Mouse (Mus musculus) testis, postnatal 10 days (tissue): ENCODE results near the gene Pnmt.
A peak's percentile ranks its signal among the peaks of the same experiment; 100 is the strongest.
"Not testable (repeated sequence)": the region's sequence is repeated elsewhere in the genome, so short reads cannot be mapped to it uniquely, and the experiment has no call there.

ENCODE experiments used
- DNase-seq: peaks from one replicate; pipeline ENCODE4 v3.0.0; 2021; ENCODE audit warnings: low spot score

Pnmt gene

GRCm38 (mm10) chr11:98357396-98358160, 28.7 kb upstream of the Pnmt start:
- DNase-seq, result no peak

DNA sequence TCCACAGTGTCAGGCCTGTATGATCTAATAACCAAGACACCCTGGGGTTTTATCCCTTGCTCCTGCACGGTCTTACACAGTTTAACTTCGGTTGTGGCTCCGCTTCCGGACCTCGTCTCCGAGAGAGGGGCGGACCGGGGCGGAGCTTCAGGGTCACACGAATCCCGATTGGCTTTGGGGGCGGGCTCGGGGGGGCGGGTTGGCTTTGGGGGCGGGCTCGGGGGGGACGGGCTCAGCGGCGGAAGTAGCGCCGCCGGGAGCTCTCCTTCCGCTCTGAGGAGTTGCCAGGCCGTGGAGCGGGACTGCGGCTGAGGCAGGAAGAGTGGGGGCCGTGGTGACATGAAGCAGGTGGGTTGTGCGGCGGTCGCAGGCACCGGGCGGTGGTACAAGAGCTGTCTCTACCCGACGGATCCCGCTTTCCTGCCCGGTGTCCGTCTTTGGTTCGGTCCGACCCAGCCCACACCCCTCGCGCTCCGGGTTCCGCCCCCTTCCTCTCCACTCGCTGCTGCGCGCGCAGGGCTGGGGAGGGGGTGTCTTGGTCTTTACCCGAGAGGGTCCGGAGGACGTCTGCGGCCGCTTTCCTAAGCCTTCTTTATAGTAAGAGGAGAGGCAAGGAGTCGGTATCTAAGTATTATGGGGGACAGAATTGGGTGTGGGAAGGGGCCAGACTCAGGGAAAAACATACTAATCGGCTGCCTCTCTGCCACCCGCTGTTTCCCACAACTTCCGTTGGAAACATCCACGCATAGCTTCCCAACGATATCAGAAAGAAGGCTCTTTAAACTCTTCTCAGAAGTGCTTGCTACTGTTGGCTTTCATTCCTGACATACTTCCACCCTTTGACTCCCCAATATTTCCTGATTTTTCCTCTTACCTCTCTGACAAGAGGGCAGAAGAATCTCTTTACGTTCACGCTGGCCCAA, 27.8 kb upstream of the Pnmt start, which contains the start of gene Stard3:
TSS of gene Stard3 (plus strand) at position 208 of the 923 bp plus-strand sequence.
- peak; percentile 96 for DNase-seq

DNA sequence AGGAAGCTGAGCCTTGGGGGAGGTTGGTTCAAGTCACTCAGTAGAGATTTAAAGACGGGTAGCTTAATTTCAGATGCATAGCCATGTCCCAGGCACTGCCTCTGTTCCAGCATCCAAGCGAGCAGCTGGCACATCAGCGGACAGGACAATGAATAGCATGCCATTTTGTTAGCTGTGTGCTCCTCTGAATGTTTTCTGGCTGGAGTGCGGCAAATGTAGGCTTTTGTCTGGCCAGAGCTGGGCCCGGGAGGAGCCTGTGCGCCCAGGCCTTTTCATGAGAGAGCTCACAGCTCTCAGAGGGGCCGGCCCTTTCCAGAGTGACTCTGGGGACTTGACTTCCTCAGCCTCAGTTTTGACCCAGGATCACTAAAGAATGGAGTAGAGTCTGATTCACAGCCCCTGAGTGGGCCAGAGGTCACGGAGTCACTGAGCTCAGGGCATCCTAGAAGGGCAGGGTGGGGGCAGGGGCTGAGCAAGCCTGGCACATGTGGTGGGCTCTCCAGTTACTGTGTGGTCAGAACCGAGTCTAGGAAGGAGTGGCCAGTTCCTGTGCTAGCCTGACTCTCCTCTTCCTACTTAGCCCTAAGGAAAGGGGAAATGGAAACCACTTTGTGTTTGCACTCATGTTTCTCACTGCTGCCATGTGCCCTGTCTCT, 25.3 kb upstream of the Pnmt start:
- DNase-seq, result no peak

- no peak for DNase-seq
Observed at GRCm38 (mm10) chr11:98363817-98364216, 22.4 kb upstream of the Pnmt start.

GRCm38 (mm10) chr11:98364410-98364809, 21.8 kb upstream of the Pnmt start:
- DNase-seq, result no peak

DNA sequence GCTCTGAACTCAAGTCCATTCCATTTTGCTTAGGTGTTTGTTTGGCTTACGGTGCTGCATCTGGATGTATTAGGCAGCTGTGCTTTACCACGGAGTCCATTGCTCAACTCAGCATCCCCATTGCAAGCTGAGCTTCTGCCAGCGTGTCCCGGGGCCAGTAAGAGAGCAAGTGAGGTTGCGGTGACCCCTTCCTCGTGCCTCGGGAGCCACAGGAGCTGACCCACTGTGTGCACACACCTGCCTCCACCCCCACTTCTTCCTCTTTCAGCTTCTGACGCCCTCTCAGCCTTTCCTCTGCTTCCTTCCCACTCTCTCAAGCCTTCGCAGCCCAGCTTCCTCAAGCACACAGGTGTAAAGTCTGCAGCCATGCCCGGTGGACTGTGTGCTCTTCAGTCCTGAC, 20.0 kb upstream of the Pnmt start:
- no peak for DNase-seq

DNA sequence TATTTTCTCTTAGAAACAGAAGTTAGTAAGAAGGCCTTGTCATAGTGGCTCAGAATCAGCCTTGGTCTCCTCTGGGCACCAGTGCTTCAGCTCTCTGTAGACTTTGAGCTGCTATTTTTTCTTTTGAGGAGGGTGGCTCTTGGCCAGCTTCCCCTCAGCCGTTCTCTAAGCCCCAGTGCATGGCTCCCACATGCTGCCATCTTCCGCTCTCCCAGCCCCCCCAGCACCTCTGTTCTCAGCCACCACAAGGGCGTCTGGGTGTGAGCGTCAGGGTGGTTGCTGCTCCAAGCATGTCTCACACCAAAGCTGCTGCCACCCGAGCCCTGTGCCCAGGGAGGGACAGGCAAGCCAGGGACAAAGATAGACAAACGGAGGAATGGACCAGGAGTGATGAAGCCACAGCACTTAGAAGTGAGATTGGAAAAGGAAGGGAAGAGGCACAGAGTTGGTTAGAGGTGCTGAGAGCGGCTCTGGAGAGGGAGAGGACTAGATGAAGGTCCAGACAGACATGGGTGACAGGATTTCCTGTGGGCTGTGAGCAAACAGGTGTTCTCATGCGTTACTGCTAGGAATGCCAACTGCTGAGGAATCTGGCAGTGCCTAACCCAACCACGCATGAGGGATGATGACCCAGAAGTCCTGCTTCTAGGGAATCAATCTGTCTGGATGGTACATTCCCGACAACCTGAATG, 18.9 kb upstream of the Pnmt start:
- DNase-seq, result no peak

GRCm38 (mm10) chr11:98367863-98368186, 18.4 kb upstream of the Pnmt start:
- no peak for DNase-seq

- no peak for DNase-seq
Observed at GRCm38 (mm10) chr11:98369337-98369736, 16.9 kb upstream of the Pnmt start.

DNA sequence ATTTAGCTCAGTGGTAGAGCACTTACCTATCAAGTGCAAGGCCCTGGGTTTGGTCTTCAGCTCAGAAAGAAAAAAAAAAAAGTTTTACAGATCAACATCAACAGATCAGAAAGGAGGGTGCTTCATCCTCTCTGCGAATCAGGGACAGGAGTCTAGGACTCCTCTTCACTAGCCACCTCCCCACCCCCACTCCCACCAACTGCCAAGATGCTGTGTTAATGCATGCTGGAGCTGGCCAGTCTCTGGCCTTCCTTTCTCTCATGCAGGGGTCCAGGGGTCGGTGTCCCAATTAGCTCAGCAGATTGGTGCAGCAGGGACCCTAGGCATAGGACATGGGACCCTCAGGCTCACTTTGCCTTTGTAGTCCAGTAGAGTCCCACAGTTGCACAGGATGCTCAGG, 15.7 kb upstream of the Pnmt start:
- DNase-seq, result no peak

GRCm38 (mm10) chr11:98371556-98372240, 14.6 kb upstream of the Pnmt start:
- no peak for DNase-seq

DNA sequence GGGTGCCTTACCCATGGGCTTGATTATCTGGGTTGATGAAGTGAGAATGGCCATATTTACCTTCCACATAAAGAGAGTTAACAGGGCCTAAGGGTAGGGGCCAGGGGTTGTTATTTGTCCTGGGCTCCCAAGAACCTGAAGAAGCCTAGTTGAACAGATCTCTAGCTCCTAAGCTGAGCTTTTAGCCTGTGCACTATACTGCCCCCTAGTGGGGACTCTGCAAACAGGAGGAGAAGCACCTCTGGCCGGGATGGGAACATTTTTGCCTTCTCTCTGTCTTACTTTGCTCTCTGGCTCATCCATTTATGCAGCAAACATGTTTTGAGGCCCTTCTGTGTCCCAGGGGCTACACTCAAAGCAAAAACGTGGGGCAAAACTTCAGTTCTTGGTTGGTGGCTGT, 13.8 kb upstream of the Pnmt start:
- DNase-seq, result peak; percentile 75

DNA sequence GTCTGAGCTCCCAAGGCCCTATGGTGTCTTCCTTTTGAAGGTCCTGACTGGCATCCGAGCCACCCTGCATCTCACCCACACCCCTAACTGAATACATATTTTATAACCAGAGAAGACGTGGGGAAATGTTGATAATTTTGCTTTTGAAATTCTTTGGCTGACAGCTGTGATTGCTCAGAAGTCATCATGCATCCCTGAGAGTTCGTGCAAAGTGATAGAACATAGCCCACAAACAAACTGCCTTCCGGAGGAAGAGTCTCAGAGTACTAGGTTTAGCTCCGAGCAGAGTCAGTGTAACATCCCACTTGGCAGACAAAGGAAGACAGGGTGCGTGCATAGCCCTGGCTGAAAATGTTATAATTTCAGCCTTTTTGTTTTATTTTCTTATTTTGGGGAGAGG, 13.0 kb upstream of the Pnmt start:
- no peak for DNase-seq

DNA sequence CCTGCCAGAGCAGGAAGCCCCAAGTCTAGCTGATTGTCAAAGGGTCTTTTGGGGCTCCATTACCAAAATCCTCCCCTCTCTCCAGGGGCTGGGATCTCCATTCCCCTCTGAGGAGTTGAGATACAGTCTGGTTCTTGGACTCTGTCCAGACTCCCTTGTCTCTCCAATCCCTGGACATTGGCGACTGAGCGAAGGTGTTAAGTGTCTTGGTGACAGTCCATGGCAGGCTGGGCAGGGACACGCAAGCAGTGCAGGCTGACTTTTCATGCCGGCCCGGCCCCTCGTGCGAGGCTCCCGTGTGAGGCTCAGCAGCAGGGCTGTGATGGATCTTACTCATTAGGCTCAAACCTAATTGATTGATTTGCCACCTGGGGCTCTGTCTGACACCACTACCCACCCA, 12.0 kb upstream of the Pnmt start:
- DNase-seq, result no peak

DNA sequence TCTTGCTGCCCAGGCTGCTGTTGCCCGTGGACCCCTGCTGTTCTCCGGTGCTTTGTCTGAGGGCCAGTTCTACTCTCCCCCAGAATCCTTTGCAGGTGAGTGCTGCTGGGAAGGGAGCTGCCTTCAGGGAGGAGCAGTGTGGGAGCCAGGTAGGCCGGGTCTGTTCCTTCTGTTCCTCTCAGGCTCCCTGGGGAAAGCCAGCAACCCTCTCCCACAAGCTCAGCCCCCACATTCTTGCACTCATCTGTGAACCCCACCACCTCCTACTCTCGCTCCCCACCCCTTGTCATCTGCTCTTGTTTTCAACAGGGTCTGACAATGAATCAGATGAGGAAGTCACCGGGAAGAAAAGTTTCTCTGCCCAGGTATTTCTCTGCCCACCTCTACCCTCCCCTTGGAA, 9.5 kb upstream of the Pnmt start:
- no peak for DNase-seq

GRCm38 (mm10) chr11:98377787-98378186, 8.5 kb upstream of the Pnmt start:
- DNase-seq, result peak; percentile 45

DNA sequence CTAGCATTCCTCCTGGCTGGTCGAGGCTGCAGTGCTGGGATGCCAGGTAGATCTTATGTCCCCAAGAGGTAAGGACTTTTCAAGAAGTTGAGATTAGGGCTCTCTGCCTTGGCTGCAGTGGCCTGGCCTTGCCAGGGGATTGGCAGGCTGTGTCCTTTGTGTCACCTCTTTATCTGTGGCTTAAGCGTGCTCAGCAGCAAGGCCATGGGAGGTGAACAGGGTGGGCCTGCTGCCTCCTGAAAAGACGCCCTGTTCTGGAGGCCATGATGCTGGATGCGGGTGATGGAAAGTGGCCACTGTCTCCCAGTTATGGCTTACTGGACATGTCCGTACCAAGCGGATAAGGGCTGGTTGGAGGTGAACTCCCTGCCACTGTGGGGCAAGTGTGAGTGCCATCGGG, 6.9 kb upstream of the Pnmt start:
- peak; percentile 47 for DNase-seq

DNA sequence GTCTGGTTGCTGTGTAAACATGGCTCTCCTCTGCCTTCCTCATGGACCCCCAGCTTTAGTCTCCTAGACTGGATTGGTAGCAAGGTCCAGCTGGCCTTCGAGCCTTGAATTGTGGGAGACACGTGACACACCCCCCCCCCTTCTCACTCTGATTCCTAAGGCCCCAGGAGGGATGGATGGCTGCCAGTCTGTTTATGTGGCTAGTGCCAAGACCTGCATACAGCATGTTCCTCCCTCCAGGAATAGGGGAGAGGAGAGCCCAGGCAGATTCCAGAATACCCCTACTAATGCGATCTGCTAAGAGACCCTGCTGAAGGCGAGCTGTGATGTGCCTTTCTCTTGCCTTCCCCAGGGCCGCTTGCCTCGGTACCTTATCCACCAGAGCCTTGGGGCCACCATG, 6.1 kb upstream of the Pnmt start:
- DNase-seq, result peak; percentile 56

- DNase-seq, result peak; percentile 53
Observed at GRCm38 (mm10) chr11:98381651-98382050, 4.6 kb upstream of the Pnmt start.

DNA sequence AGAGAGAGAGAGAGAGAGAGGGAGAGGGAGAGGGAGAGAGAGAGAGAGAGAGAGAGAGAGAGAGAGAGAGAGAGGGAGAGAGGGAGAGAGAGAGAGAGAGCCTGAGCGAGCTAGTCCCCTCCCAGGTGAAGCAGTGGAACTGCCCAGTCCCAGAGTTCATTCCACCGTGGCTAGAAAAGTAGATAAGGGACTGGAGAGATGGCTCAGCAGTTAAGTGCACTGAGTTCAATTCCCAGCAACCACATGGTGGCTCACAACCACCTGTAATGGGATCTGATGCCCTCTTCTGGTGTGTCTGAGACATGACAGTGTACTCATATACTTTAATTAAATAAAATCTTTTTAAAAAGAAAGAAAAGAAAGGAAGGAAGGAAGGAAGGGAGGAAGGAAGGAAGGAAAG, 3.8 kb upstream of the Pnmt start:
- DNase-seq, result not testable (repeated sequence)

GRCm38 (mm10) chr11:98383261-98384030, 2.8 kb upstream of the Pnmt start, which contains the start of gene Tcap:
TSS of gene Tcap (plus strand) at chr11:98383811.
- no peak for DNase-seq
